Mouse (Mus musculus) central nervous system, embryonic 11.5 days (tissue): Measurements from ENCODE around the gene Vmn1r127. TPM values are rescaled to one million over a fixed set of nuclear protein-coding genes. Genes with fewer than 3 reads are reported as not detected.

Experiments used
- polyA plus RNA-seq: library from polyadenylated mRNA; depleted of rRNA; stranded (reverse); fragments of >200 nt; gene quantifications from 2 replicates; pipeline ENCODE4 v1.2.3, GENCODE M21; 2012; rRNA removed

Vmn1r127 gene
- not detected in 2 replicates for polyA plus RNA-seq

DNA sequence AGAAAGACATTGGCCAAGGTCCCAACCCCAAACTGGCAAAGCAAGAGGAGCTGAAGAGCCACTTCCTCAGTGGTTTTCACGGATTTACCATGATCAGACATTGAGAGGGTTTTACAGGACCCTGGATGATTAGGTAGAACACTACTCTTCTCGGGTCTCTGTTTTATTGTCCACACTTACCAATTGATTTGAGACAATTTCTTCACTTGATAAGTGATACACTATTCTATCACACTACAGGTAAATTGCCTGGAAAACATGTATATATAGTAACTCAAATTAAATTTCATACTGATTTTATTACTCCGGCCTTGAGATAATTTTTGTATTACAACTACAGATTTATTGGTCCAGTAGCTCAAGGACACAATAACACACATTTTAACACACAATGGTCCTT is at the start of gene Vmn1r127:
Vmn1r127 (minus strand) TSS at position 101 of the 400 bp plus-strand sequence.

DNA sequence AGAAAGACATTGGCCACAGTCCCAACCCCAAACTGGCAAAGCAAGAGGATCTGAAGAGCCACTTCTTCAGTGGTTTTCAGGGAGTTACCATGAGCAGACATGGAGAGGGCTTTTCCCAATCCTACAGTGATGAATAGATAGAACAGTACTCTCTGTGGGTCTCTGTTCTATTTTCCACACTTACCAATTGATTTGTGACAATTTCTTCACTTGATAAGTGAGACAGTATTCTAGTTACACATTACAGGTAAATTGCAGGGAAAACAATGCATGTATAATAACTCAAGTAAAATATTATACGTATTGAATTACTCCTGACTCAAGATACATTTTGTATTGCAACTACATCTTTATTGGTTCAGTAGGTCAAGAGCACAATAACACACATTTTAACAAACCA is 41.5 kb upstream of the Vmn1r127 start, which contains the start of gene Vmn1r129:
Vmn1r129 (minus strand) TSS at position 101 of the 400 bp plus-strand sequence.

DNA sequence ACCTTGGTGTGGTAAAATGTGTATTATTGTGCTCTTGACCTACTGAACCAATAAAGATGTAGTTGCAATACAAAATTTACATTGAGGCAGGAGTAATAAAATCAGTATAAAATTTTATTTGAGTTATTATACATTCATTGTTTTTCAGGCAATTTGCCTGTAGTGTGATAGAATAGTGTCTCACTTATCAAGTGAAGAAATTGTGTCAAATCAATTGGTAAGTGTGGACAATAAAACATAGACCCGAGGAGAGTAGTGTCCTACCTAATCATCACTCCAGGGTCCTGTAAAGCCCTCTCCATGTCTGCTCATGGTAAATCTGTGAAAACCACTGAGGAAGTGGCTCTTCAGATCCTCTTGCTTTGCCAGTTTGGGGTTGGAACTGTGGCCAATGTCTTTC is 29.4 kb upstream of the Vmn1r127 start, which contains the start of gene Vmn1r128:
Vmn1r128 (plus strand) TSS at position 301 of the 400 bp plus-strand sequence.

DNA sequence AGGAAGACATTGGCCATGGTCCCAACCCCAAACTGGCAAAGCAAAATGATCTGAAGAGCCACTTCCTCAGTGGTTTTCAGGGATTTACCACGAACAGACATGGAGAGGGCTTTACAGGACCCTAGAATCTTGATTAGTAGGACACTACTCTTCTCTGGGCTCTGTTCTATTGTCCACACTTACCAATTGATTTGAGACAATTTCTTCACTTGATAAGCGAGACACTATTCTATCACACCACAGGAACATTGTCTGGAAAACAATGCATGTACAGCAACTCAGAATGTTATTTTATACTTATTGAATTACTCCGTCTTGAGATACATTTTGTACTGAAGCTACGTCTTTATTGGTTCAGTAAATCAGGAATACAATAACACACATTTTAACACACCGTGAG is 18.3 kb downstream of the Vmn1r127 start, which contains the start of gene Vmn1r126:
Vmn1r126 (minus strand) TSS at position 101 of the 400 bp plus-strand sequence.

DNA sequence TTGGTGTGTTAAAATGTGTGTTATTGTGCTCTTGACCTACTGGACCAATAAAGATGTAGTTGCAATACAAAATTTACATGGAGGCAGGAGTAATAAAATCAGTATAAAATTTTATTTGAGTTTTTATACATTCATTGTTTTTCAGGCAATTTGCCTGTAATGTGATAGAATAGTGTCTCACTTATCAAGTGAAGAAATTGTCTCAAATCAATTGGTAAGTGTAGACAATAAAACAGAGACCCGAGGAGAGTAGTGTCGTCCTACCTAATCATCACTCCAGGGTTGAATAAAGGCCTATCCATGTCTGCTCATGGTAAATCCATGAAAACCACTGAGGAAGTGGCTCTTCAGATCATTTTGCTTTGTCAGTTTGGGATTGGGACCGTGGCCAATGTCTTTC is 47.8 kb downstream of the Vmn1r127 start, which contains the start of gene Vmn1r125:
Vmn1r125 (plus strand) TSS at position 301 of the 400 bp plus-strand sequence.

Other genes starting within 250 kb of the Vmn1r127 start
- not detected in 2 replicates for gene Vmn1r121, start 221.3 kb downstream of the Vmn1r127 start, polyA plus RNA-seq
- gene Vmn1r122, start 185.7 kb downstream of the Vmn1r127 start, polyA plus RNA-seq, result not detected in 2 replicates
- not detected in 2 replicates for gene Vmn1r123, start 157.7 kb downstream of the Vmn1r127 start, polyA plus RNA-seq
- gene Gm5157, start 129.4 kb downstream of the Vmn1r127 start, polyA plus RNA-seq, result not detected in 2 replicates
- gene Vmn1r124, start 59.2 kb downstream of the Vmn1r127 start, polyA plus RNA-seq, result not detected in 2 replicates
- gene Vmn1r125, start 47.7 kb downstream of the Vmn1r127 start, polyA plus RNA-seq, result not detected in 2 replicates
- gene Vmn1r126, start 18.4 kb downstream of the Vmn1r127 start, polyA plus RNA-seq, result not detected in 2 replicates
- not detected in 2 replicates for gene Vmn1r128, start 29.5 kb upstream of the Vmn1r127 start, polyA plus RNA-seq
- gene Vmn1r129, start 41.4 kb upstream of the Vmn1r127 start, polyA plus RNA-seq, result not detected in 2 replicates
- not detected in 2 replicates for gene Gm6882, start 112.9 kb upstream of the Vmn1r127 start, polyA plus RNA-seq
- gene Vmn1r130, start 191.9 kb upstream of the Vmn1r127 start, polyA plus RNA-seq, result not detected in 2 replicates
- gene Vmn1r131, start 226.2 kb upstream of the Vmn1r127 start, polyA plus RNA-seq, result not detected in 2 replicates